Mouse (Mus musculus) limb, embryonic 12.5 days (tissue): ENCODE data around the gene Cdk17. TPM values are rescaled to one million over a fixed set of nuclear protein-coding genes. Genes with fewer than 3 reads are reported as not detected.

ENCODE experiments used
- ATAC-seq: fragments of 200-750 bp; cut with Nextera tagmentation; 2 replicates; pipeline ENCODE4 v1.8.0; 2017; ENCODE audit warnings: low read depth, moderate TSS enrichment; ENCODE audit not compliant: insufficient number of reproducible peaks, insufficient read depth, low FRiP score, low TSS enrichment
- H3K27ac ChIP-seq: fragments of 300-500 bp; sonication (generic); 2 replicates; pipeline ENCODE4 v1.5.1; 2016; ENCODE audit warnings: mild to moderate bottlenecking, moderate library complexity
- H3K27me3 ChIP-seq: fragments of 300-500 bp; sonication (generic); 2 replicates; pipeline ENCODE4 v1.6.1; 2016; ENCODE audit warnings: mild to moderate bottlenecking, moderate library complexity
- H3K36me3 ChIP-seq: fragments of 300-500 bp; sonication (generic); 2 replicates; pipeline ENCODE4 v1.6.1; 2016; ENCODE audit warnings: mild to moderate bottlenecking, moderate library complexity
- H3K4me1 ChIP-seq: fragments of 300-500 bp; sonication (generic); replicated peaks from 2 replicates; pipeline ENCODE4 v1.6.1; 2016
- H3K4me2 ChIP-seq: fragments of 300-500 bp; sonication (generic); 2 replicates; pipeline ENCODE4 v1.6.1; 2016; ENCODE audit warnings: mild to moderate bottlenecking, moderate library complexity
- H3K4me3 ChIP-seq: fragments of 300-500 bp; sonication (generic); replicated peaks from 2 replicates; pipeline ENCODE4 v1.5.1; 2016; ENCODE audit warnings: mild to moderate bottlenecking
- H3K9ac ChIP-seq: fragments of 300-500 bp; sonication (generic); replicated peaks from 2 replicates; pipeline ENCODE4 v1.6.1; 2016; ENCODE audit warnings: mild to moderate bottlenecking, moderate library complexity
- H3K9me3 ChIP-seq: fragments of 300-500 bp; sonication (generic); 2 replicates; pipeline ENCODE4 v1.6.1; 2016; ENCODE audit warnings: mild to moderate bottlenecking, moderate library complexity
- WGBS: fragments of 180-500 bp; shearing (Covaris S2); methylation state at CpG from one replicate; pipeline ENCODE4 v1.1.7; 2016; 5-methylcytosine and 5-hydroxymethylcytosine counted together
- polyA plus RNA-seq: library from polyadenylated mRNA; unstranded; fragments of >200 nt; fragmentation: Nextera tagmentation; extraction: Ambion mirVana; gene quantifications from 2 replicates; pipeline ENCODE4 v1.2.1, GENCODE M21; 2016

The Cdk17 gene
- polyA plus RNA-seq, 1 experiment from 2014 or later = 22.2 TPM

GRCm38 (mm10) chr10:93265833-93266232, 105.2 kb downstream of the Cdk17 start:
- WGBS = 89% methylated on average over 9 of the region's 9 CpGs
- no peak overlapping the region for H3K4me3 ChIP-seq
- no peaks in the 10 kb centered on the region for H3K27me3 ChIP-seq
- H3K4me2 ChIP-seq = no peak overlapping the region
- H3K9ac ChIP-seq = no peak overlapping the region
- no peaks in the 10 kb centered on the region for H3K9me3 ChIP-seq
- H3K27ac ChIP-seq = no peak overlapping the region
- H3K4me1 ChIP-seq = peaks cover 38% of the 10 kb centered on the region
- peaks cover 83% of the 10 kb centered on the region for H3K36me3 ChIP-seq
- ATAC-seq = no peak

- Histone ChIP-seq H3K4me3 (no peak overlapping the region), H3K4me2 (no peak overlapping the region), H3K36me3 (peaks cover 76% of the 10 kb centered on the region), H3K4me1 (peaks cover 37% of the 10 kb centered on the region), H3K9me3 (no peaks in the 10 kb centered on the region), H3K27ac (no peak overlapping the region), H3K9ac (no peak overlapping the region), H3K27me3 (no peaks in the 10 kb centered on the region)
- ATAC-seq = no peak
- 93% methylated on average over 7 of the region's 7 CpGs for WGBS
Measured at GRCm38 (mm10) chr10:93266521-93266920, 105.8 kb downstream of the Cdk17 start.

- no peak for ATAC-seq
- no peak overlapping the region for H3K27ac ChIP-seq
- no peaks in the 10 kb centered on the region for H3K27me3 ChIP-seq
- H3K36me3 ChIP-seq = peaks cover 73% of the 10 kb centered on the region
- no peaks in the 10 kb centered on the region for H3K9me3 ChIP-seq
- H3K4me3 ChIP-seq = no peak overlapping the region
- WGBS = 96% methylated on average over 5 of the region's 5 CpGs
- H3K9ac ChIP-seq = no peak overlapping the region
- peaks cover 28% of the 10 kb centered on the region for H3K4me1 ChIP-seq
- H3K4me2 ChIP-seq = no peak overlapping the region
Measured at GRCm38 (mm10) chr10:93267509-93267908, 106.8 kb downstream of the Cdk17 start.

GRCm38 (mm10) chr10:93268339-93268738, 107.7 kb downstream of the Cdk17 start:
- H3K9me3 ChIP-seq = no peaks in the 10 kb centered on the region
- no peak overlapping the region for H3K4me2 ChIP-seq
- WGBS = 91% methylated on average over 3 of the region's 3 CpGs
- no peak overlapping the region for H3K4me3 ChIP-seq
- no peaks in the 10 kb centered on the region for H3K27me3 ChIP-seq
- ATAC-seq = no peak
- no peak overlapping the region for H3K9ac ChIP-seq
- peaks cover 73% of the 10 kb centered on the region for H3K36me3 ChIP-seq
- H3K4me1 ChIP-seq = peaks cover 23% of the 10 kb centered on the region
- no peak overlapping the region for H3K27ac ChIP-seq

- Histone ChIP-seq H3K27ac (peak overlapping the region; percentile 73), H3K36me3 (peaks cover 66% of the 10 kb centered on the region), H3K27me3 (no peaks in the 10 kb centered on the region), H3K9me3 (no peaks in the 10 kb centered on the region), H3K4me3 (no peak overlapping the region), H3K4me2 (no peak overlapping the region), H3K9ac (no peak overlapping the region), H3K4me1 (peaks cover 27% of the 10 kb centered on the region)
- WGBS = 26% methylated on average over 4 of the region's 4 CpGs
- no peak for ATAC-seq
Measured at GRCm38 (mm10) chr10:93269744-93270143, 109.1 kb downstream of the Cdk17 start.

GRCm38 (mm10) chr10:93270889-93271460, 110.3 kb downstream of the Cdk17 start:
- Histone ChIP-seq H3K4me1 (peaks cover 40% of the 10 kb centered on the region), H3K9me3 (no peaks in the 10 kb centered on the region), H3K4me2 (no peak overlapping the region), H3K9ac (no peak overlapping the region), H3K4me3 (no peak overlapping the region), H3K36me3 (peaks cover 64% of the 10 kb centered on the region), H3K27ac (no peak overlapping the region), H3K27me3 (no peaks in the 10 kb centered on the region)
- 94% methylated on average over 6 of the region's 6 CpGs for WGBS
- ATAC-seq = no peak

- no peak for ATAC-seq
- Histone ChIP-seq H3K36me3 (peaks cover 55% of the 10 kb centered on the region), H3K9me3 (no peaks in the 10 kb centered on the region), H3K27ac (no peak overlapping the region), H3K4me3 (no peak overlapping the region), H3K4me1 (peaks cover 48% of the 10 kb centered on the region), H3K4me2 (no peak overlapping the region), H3K27me3 (no peaks in the 10 kb centered on the region), H3K9ac (no peak overlapping the region)
- 89% methylated on average over 7 of the region's 7 CpGs for WGBS
Measured at GRCm38 (mm10) chr10:93271831-93272230, 111.2 kb downstream of the Cdk17 start.

GRCm38 (mm10) chr10:93272986-93273982, 112.6 kb downstream of the Cdk17 start:
- WGBS = 89% methylated on average over 14 of the region's 14 CpGs
- peaks cover 46% of the 10 kb centered on the region for H3K36me3 ChIP-seq

GRCm38 (mm10) chr10:93274277-93274696, 113.6 kb downstream of the Cdk17 start:
- WGBS = 52% methylated on average over 2 of the region's 2 CpGs
- no peak overlapping the region for H3K4me3 ChIP-seq
- no peak overlapping the region for H3K4me2 ChIP-seq
- H3K27me3 ChIP-seq = no peaks in the 10 kb centered on the region
- H3K4me1 ChIP-seq = peaks cover 61% of the 10 kb centered on the region
- H3K9me3 ChIP-seq = no peaks in the 10 kb centered on the region
- H3K9ac ChIP-seq = no peak overlapping the region
- H3K36me3 ChIP-seq = peaks cover 46% of the 10 kb centered on the region
- peak overlapping the region; percentile 41; the same call in 1 of the 2 replicates for H3K27ac ChIP-seq
- no peak for ATAC-seq

More at GRCm38 (mm10) chr10:93272986-93273982, 112.6 kb downstream of the Cdk17 start:
- no peaks in the 10 kb centered on the region for H3K27me3 ChIP-seq
- no peak for ATAC-seq
- H3K4me2 ChIP-seq = no peak overlapping the region
- no peak overlapping the region for H3K27ac ChIP-seq
- H3K9me3 ChIP-seq = no peaks in the 10 kb centered on the region
- no peak overlapping the region for H3K4me3 ChIP-seq
- no peak overlapping the region for H3K9ac ChIP-seq
- H3K4me1 ChIP-seq = peaks cover 61% of the 10 kb centered on the region

- H3K4me3 ChIP-seq = no peak overlapping the region
- H3K9ac ChIP-seq = no peak overlapping the region
- no peaks in the 10 kb centered on the region for H3K9me3 ChIP-seq
- ATAC-seq = no peak; the same call in 1 of the 2 replicates
- 0 out of 2 replicates have a peak overlapping the region, but pooled peaks have one; percentile 25 for H3K27ac ChIP-seq
- H3K27me3 ChIP-seq = no peaks in the 10 kb centered on the region
- H3K36me3 ChIP-seq = peaks cover 56% of the 10 kb centered on the region
- H3K4me2 ChIP-seq = no peak overlapping the region
- 61% methylated on average over 25 of the region's 25 CpGs for WGBS
- H3K4me1 ChIP-seq = peaks cover 51% of the 10 kb centered on the region
Measured at GRCm38 (mm10) chr10:93275212-93276136, 114.8 kb downstream of the Cdk17 start.
